Mouse (Mus musculus): ENCODE data around the gene Vmn1r3. TPM values are rescaled to one million over a fixed set of nuclear protein-coding genes. Genes with fewer than 3 reads are reported as not detected.
"Not testable (repeated sequence)": the region's sequence is repeated elsewhere in the genome, so short reads cannot be mapped to it uniquely, and the experiment has no call there.

The Vmn1r3 gene
- polyA plus RNA-seq, 1 experiment from 2014 or later: not detected

DNA sequence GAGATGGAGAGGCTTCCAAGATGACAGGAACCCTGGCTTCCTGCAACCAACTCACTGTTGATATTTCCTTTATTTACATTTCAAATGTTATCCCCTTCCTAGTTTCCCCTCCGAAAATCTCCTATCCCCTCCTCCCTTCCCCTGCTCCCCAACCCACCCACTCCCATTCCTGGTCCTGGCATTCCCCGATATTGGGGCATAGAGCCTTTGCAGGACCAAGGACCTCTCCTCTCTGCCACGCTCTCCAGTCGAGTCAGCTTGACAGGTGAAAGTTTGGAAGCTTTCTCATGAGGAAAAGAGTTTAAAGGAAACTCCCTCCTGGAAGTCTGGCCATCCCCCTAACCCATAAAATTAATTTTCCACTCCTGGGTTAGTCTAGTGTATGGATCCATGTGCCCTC lies 28.2 kb upstream of the Vmn1r3 start:
- WGBS: 78% methylated on average over 4 of the region's 4 CpGs
- ATAC-seq (ENCODE audit: insufficient number of reproducible peaks, low FRiP score, low TSS enrichment, low read depth): not testable (repeated sequence)

DNA sequence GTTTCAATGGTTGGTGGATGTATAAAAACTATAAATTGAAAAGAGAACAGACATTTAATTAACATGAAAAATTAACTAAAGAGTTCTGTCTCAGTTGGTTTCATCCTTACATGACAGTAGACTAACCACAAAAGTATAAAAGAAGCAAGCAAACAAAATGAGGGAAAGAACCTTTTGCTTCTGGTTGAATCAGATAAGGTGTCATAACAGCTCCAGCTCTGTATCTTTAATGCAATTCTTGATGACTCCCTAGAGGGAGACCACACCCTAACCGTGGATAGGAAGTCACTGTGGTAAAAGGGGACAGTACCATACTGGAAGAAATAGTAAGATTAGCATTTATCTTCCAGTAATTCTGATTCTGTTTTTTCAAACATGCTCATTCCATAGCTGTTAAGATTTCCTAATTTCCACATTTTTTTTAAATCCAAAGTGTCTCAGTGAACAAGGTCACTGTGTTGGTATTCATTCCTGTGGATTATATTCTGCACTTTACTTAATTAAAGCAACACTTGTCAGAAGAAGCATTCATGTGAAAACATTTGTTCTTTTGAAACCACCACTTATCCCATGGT lies 24.6 kb upstream of the Vmn1r3 start:
- not testable (repeated sequence) for H3K4me2 ChIP-seq (replicated peaks); H3K9ac ChIP-seq; H3K9me3 ChIP-seq (replicated peaks); ATAC-seq (ENCODE audit: insufficient number of reproducible peaks, low FRiP score, low TSS enrichment, low read depth); H3K4me3 ChIP-seq (replicated peaks); H3K27me3 ChIP-seq; H3K4me1 ChIP-seq; H3K27ac ChIP-seq (replicated peaks); H3K36me3 ChIP-seq
- 63% methylated on average over 1 of the region's 1 CpGs for WGBS

More for the DNA sequence above, 28.2 kb upstream of the Vmn1r3 start:
- not testable (repeated sequence) for H3K27ac ChIP-seq (replicated peaks); H3K9me3 ChIP-seq (replicated peaks); H3K4me3 ChIP-seq (replicated peaks); H3K4me2 ChIP-seq (replicated peaks); H3K36me3 ChIP-seq; H3K4me1 ChIP-seq; H3K9ac ChIP-seq; H3K27me3 ChIP-seq

DNA sequence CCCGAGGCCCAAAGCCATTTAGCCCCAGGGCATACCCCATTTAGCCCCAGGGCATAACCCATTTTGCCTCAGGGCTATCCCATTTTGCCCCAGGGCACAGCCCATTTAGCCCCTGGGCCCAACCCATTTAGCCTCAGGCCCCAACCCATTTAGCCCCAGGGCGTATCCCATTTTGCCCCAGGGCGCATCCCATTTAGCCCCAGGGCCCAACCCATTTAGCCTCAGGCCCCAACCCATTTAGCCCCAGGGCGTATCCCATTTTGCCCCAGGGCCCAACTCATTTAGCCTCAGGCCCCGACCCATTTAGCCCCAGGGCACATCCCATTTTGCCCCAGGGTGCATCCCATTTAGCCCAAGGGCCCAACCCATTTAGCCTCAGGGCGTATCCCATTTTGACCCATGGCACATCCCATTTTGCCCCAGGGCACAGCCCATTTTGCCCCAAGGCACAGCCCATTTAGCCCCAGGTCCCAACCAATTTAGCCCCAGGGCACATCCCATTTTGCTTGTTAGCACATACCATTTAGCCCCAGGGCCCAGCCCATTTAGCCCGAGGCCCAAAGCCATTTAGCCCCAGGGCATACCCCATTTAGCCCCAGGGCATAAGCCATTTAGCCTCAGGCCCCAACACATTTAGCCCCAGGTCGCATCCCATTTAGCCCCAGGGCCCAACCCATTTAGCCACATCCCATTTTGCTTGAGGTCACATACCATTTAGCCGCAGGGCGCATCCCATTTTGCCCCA lies 8.2 kb downstream of the Vmn1r3 start:
- not testable (repeated sequence) for H3K4me3 ChIP-seq (replicated peaks); H3K27me3 ChIP-seq; H3K4me1 ChIP-seq; H3K4me2 ChIP-seq (replicated peaks); H3K36me3 ChIP-seq; ATAC-seq (ENCODE audit: insufficient number of reproducible peaks, low FRiP score, low TSS enrichment, low read depth); H3K9ac ChIP-seq; H3K27ac ChIP-seq (replicated peaks)
- peaks cover 57% of the 10 kb centered on the region for H3K9me3 ChIP-seq (replicated peaks)
- WGBS: 86% methylated on average over 10 of the region's 10 CpGs

DNA sequence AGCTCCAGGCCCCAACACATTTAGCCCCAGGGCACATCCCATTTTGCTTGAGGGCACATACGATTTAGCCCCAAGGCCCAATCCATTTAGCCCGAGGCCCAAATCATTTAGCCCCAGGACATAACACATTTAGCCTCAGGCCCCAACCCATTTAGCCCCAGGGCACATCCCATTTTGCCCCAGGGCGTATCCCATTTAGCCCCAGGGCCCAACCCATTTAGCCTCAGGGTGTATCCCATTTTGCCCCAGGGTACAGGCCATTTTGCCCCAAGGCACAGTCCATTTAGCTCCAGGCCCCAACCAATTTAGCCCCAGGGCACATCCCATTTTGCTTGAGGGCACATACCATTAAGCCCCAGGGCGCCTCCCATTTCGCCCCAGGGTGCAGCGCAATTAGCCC lies 9.0 kb downstream of the Vmn1r3 start:
- not testable (repeated sequence) for H3K27ac ChIP-seq (replicated peaks); H3K4me2 ChIP-seq (replicated peaks); H3K4me3 ChIP-seq (replicated peaks); H3K4me1 ChIP-seq; H3K36me3 ChIP-seq; H3K27me3 ChIP-seq; ATAC-seq (ENCODE audit: insufficient number of reproducible peaks, low FRiP score, low TSS enrichment, low read depth); H3K9ac ChIP-seq
- peaks cover 54% of the 10 kb centered on the region for H3K9me3 ChIP-seq (replicated peaks)
- WGBS: 89% methylated on average over 6 of the region's 6 CpGs

DNA sequence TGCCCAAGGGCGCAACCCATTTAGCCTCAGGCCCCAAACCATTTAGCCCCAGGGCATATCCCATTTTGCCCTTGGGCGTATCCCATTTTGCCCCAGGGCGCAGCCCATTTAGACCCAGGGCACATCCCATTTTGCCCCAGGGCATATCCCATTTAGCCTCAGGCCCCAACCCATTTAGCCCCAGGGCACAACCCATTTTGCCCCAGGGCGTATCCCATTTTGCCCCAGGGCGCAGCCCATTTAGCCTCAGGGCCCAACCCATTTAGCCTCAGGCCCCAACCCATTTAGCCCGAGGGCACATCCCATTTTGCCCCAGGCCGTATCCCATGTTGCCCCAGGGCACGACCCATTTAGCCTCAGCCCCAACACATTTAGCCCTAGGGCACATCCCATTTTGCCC lies 9.4 kb downstream of the Vmn1r3 start:
- peaks cover 50% of the 10 kb centered on the region for H3K9me3 ChIP-seq (replicated peaks)
- not testable (repeated sequence) for H3K27ac ChIP-seq (replicated peaks); H3K4me3 ChIP-seq (replicated peaks); H3K9ac ChIP-seq; H3K4me2 ChIP-seq (replicated peaks); H3K36me3 ChIP-seq; ATAC-seq (ENCODE audit: insufficient number of reproducible peaks, low FRiP score, low TSS enrichment, low read depth); H3K27me3 ChIP-seq; H3K4me1 ChIP-seq
- WGBS: 81% methylated on average over 6 of the region's 8 CpGs

DNA sequence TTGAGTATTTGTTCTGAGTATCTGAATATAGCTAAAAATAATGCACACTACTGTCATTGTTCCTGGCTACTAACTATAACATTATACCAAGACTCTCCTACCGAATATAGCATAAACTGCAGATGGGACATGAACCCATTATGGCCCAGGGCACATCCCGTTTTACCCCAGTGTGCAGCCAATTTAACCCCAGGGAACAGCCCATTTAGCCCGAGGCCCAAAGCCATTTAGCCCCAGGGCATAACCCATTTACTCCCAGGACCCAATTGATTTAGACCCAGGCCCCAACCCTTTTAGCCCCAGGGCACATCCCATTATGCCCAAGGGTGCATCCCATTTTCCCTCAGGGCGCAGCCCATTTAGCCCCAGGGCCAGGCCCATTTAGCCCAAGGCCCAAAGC lies 10.6 kb downstream of the Vmn1r3 start:
- H3K9ac ChIP-seq; H3K4me2 ChIP-seq (replicated peaks); H3K27me3 ChIP-seq; H3K4me3 ChIP-seq (replicated peaks); H3K4me1 ChIP-seq; ATAC-seq (ENCODE audit: insufficient number of reproducible peaks, low FRiP score, low TSS enrichment, low read depth); H3K27ac ChIP-seq (replicated peaks); H3K36me3 ChIP-seq: not testable (repeated sequence)
- WGBS: 78% methylated on average over 4 of the region's 4 CpGs
- peaks cover 39% of the 10 kb centered on the region for H3K9me3 ChIP-seq (replicated peaks)

DNA sequence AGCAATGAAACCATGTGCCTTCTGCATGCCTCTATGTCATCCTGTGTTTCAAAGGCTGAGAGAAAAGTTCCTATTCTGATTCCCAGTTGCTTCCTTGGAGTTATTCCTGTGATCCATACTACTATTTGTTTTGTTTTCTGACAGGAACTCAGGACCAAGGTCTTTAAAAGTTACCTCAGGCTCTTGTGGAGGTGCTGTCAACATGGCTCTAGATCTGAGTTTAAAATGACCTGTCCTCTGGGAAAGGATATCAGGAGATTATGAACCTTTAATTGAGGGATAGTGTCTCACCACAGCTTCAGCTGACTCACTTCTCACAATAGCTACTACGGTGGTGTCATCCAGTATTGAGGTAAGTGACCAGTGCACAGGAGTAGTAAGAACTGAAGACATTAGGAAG lies 18.1 kb downstream of the Vmn1r3 start, which contains the start of gene Vmn1r2:
Vmn1r2 (plus strand) TSS at position 301 of the 400 bp plus-strand sequence.
- not testable (repeated sequence) for H3K4me3 ChIP-seq (replicated peaks); H3K27ac ChIP-seq (replicated peaks); H3K4me2 ChIP-seq (replicated peaks); ATAC-seq (ENCODE audit: insufficient number of reproducible peaks, low FRiP score, low TSS enrichment, low read depth); H3K4me1 ChIP-seq; H3K9ac ChIP-seq; H3K27me3 ChIP-seq; H3K36me3 ChIP-seq
- peaks cover 19% of the 10 kb centered on the region for H3K9me3 ChIP-seq (replicated peaks)
- no CpG with 5 or more reads among the region's 1 CpGs for WGBS

DNA sequence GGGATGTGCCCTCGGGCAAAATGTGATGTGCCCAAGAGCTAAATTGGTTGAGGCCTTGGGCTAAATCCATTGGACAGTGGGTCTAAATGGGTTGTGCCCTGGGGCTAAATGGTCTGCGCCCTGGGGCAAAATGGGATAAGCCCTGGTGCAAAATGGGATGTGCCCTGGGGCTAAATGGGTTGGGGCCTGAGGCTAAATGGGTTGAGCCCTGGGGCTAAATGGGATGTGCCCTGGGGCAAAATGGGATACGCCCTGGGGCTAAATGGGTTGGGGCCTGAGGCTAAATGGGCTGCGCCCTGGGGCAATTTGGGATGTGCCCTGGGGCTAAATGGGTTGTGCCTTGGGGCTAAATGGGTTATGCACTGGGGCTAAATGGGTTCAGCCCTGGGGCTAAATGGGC lies 20.1 kb downstream of the Vmn1r3 start:
- Histone ChIP-seq H3K4me1 (no peaks in the 10 kb centered on the region), H3K4me2 (replicated peaks) (no peak overlapping the region), H3K27ac (replicated peaks) (no peak overlapping the region), H3K4me3 (replicated peaks) (no peak overlapping the region), H3K9me3 (replicated peaks) (peaks cover 19% of the 10 kb centered on the region), H3K27me3 (no peaks in the 10 kb centered on the region), H3K9ac (no peak overlapping the region), H3K36me3 (no peaks in the 10 kb centered on the region)
- no peak for ATAC-seq (ENCODE audit: insufficient number of reproducible peaks, low FRiP score, low TSS enrichment, low read depth)
- 87% methylated on average over 4 of the region's 4 CpGs for WGBS

DNA sequence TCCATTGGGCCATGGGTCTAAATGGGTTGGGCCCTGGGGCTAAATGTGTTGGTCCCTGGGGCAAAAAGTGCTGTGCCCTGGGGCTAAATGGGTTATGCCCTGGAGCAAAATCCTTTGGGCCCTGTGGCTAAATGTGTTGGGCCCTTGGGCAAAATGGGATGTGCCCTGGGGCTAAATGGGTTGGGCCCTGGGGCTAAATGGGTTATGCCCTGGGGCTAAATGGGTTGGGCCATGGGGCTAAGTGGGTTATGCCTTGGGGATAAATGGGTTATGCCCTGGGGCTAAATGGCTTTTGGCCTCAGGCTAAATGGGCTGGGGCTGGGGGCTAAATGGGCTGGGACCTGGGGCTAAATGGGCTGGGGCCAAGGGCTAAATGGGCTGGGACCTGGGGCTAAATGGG lies 20.7 kb downstream of the Vmn1r3 start:
- H3K9ac ChIP-seq; H3K36me3 ChIP-seq; H3K4me2 ChIP-seq (replicated peaks); H3K27me3 ChIP-seq; H3K27ac ChIP-seq (replicated peaks); H3K4me1 ChIP-seq; ATAC-seq (ENCODE audit: insufficient number of reproducible peaks, low FRiP score, low TSS enrichment, low read depth); H3K4me3 ChIP-seq (replicated peaks): not testable (repeated sequence)
- peaks cover 19% of the 10 kb centered on the region for H3K9me3 ChIP-seq (replicated peaks)

DNA sequence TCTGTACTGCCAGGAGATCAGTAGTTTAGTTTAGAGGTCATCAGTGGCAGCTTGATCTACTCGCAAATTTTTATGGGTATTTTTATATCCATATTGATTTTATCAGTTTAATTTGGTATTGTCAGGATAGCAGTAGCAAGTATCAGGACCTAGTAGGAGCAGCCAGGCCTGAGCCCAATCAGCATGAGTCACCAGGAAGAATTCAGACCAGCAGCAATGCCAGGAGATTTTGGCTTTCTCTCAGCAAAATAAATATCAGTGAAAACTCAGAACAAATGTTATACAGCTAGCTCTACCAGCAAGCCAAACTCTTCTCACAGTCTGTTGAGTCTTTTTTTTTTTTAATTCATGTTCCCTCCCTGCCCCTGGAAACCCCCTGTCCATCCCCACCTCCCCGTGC lies 31.8 kb downstream of the Vmn1r3 start:
- ATAC-seq (ENCODE audit: insufficient number of reproducible peaks, low FRiP score, low TSS enrichment, low read depth); H3K4me1 ChIP-seq; H3K27me3 ChIP-seq; H3K4me2 ChIP-seq (replicated peaks); H3K27ac ChIP-seq (replicated peaks); H3K4me3 ChIP-seq (replicated peaks); H3K36me3 ChIP-seq; H3K9ac ChIP-seq; H3K9me3 ChIP-seq (replicated peaks): not testable (repeated sequence)
- WGBS: 63% methylated on average over 2 of the region's 2 CpGs

DNA sequence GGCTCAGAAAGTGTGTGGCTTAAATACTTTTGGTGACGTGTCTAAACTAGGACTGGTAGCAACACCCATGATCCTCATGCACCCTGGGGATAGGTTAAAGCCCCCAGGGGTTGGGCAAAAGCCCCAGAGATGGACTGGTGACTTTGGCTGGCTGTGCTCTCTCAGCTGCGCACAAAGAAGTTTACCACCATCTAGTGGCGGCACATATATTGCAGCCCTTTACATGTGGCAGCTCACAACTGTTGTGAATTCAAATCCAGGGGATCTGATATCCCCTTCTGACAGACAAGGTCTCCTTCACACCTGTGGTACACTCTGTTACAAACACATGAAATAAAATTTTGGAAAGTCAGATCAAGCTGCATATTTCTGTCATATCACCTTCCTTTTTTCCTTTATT lies 37.2 kb downstream of the Vmn1r3 start:
- H3K9ac ChIP-seq; H3K36me3 ChIP-seq; H3K4me2 ChIP-seq (replicated peaks); H3K27ac ChIP-seq (replicated peaks); H3K27me3 ChIP-seq; ATAC-seq (ENCODE audit: insufficient number of reproducible peaks, low FRiP score, low TSS enrichment, low read depth); H3K4me3 ChIP-seq (replicated peaks); H3K4me1 ChIP-seq; H3K9me3 ChIP-seq (replicated peaks): not testable (repeated sequence)
- 50% methylated on average over 1 of the region's 3 CpGs for WGBS
